Mouse (Mus musculus) erythroblast, embryonic 14.5 days (primary cell): ENCODE measurements around the gene Psmb8.

Source experiments
- GATA1 ChIP-seq: IDR thresholded peaks from 2 replicates; pipeline ENCODE4 v1.6.1; 2012; ENCODE audit warnings: low read length, inconsistent platforms, mixed read lengths
- TAL1 ChIP-seq: IDR thresholded peaks from 3 replicates; pipeline ENCODE4 v1.6.1; 2012; ENCODE audit warnings: low read length, inconsistent platforms, mixed read lengths

GRCm38 (mm10) chr17:34174075-34174474 lies 23.4 kb upstream of the Psmb8 start:
- TF ChIP-seq TAL1 (no peak), GATA1 (no peak)
